Mouse (Mus musculus) spleen, adult 2 months (tissue): ENCODE data around the gene Gpr152.

Experiments used
- CTCF ChIP-seq: fragments of 200-500 bp; IDR thresholded peaks from 2 replicates; pipeline ENCODE4 v1.5.1; 2011; ENCODE audit warnings: mild to moderate bottlenecking, inconsistent platforms; ENCODE audit not compliant: insufficient read depth, insufficient read length, insufficient replicate concordance; ENCODE audit errors: extremely low read depth
- POLR2A ChIP-seq: fragments of 200-500 bp; IDR thresholded peaks from 2 replicates; pipeline ENCODE4 v1.6.1; 2011; ENCODE audit warnings: low read depth, low read length, inconsistent platforms

DNA sequence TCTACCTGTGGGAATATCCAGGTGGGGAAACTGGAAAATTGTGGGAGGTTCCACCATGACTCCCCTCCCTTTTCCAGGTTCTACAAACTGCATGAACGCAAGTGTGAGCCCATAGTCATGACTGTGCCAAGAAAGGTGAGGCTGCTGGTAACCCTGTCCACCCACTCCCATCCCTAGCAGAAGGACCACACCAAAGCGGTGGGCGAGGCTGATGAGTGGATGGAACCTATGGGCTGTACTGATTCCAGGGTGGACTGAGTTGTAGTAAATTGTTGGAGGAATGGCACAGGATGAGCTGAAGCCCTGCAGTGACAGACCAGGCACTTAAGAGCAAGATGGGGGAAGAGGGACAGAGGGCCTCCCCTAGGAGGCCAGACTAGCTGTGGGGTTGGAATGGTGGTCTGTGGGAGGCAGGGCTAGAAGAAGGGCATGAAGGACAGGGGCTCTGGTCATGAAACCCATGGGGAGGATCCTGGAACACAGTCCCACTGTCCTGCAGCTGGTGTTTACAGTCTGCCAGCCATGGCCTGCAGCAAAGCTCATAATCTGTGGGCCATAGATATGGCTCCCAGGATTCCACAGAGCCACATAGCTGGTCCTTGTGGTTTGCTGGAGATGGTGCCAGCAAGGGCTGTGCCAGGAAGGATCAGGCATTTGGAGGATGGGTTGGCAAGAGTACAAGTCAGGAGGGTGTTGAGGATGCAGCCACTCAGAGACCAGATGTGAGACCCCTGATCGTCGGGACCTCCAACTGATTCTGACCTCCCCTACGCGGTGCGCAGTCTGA lies 13.1 kb downstream of the Gpr152 start:
- TF ChIP-seq POLR2A: no peak
- TF ChIP-seq CTCF: no peak
